Mouse (Mus musculus): ENCODE data around the gene S100z.

Gene S100z

GRCm38 (mm10) chr13:95478671-95479413, at the start of gene S100z:
Gene S100z (minus strand): TSS chr13:95478721.
- no peak for DNase-seq

GRCm38 (mm10) chr13:95524674-95525491, 46.4 kb upstream of the S100z start, which contains the start of gene F2rl1:
Gene F2rl1 (minus strand): TSS chr13:95525227.
- DNase-seq: peak; percentile 11

GRCm38 (mm10) chr13:95524424-95524673, 45.8 kb upstream of the S100z start:
- no peak for DNase-seq

- DNase-seq: peak; percentile 4
Measured at GRCm38 (mm10) chr13:95523659-95524423, 45.3 kb upstream of the S100z start.

GRCm38 (mm10) chr13:95522176-95522575, 43.7 kb upstream of the S100z start:
- no peak for DNase-seq

GRCm38 (mm10) chr13:95521029-95521428, 42.5 kb upstream of the S100z start:
- DNase-seq: no peak

- DNase-seq: no peak
Measured at GRCm38 (mm10) chr13:95514756-95515155, 36.2 kb upstream of the S100z start.

- DNase-seq: no peak
Measured at GRCm38 (mm10) chr13:95510054-95510453, 31.5 kb upstream of the S100z start.

- no peak for DNase-seq
Measured at GRCm38 (mm10) chr13:95503279-95503917, 24.9 kb upstream of the S100z start.

GRCm38 (mm10) chr13:95496601-95497000, 18.1 kb upstream of the S100z start:
- DNase-seq: no peak

GRCm38 (mm10) chr13:95494812-95495211, 16.3 kb upstream of the S100z start:
- DNase-seq: no peak

- no peak for DNase-seq
Measured at GRCm38 (mm10) chr13:95493296-95493695, 14.8 kb upstream of the S100z start.

GRCm38 (mm10) chr13:95491327-95491726, 12.8 kb upstream of the S100z start:
- DNase-seq: no peak

- no peak for DNase-seq
Measured at GRCm38 (mm10) chr13:95484664-95485063, 6.1 kb upstream of the S100z start.

GRCm38 (mm10) chr13:95481428-95481827, 2.9 kb upstream of the S100z start:
- DNase-seq: peak; percentile 19

GRCm38 (mm10) chr13:95477173-95477572, 1.3 kb downstream of the S100z start:
- no peak for DNase-seq

- DNase-seq: no peak
Measured at GRCm38 (mm10) chr13:95475124-95475523, 3.4 kb downstream of the S100z start.

GRCm38 (mm10) chr13:95474294-95474693, 4.2 kb downstream of the S100z start:
- DNase-seq: no peak

GRCm38 (mm10) chr13:95470970-95471369, 7.6 kb downstream of the S100z start:
- no peak for DNase-seq

- DNase-seq: no peak
Measured at GRCm38 (mm10) chr13:95451529-95451928, 27.0 kb downstream of the S100z start.

GRCm38 (mm10) chr13:95450636-95451210, 27.8 kb downstream of the S100z start:
- DNase-seq: no peak

GRCm38 (mm10) chr13:95449730-95450129, 28.8 kb downstream of the S100z start:
- DNase-seq: no peak

- DNase-seq: no peak
Measured at GRCm38 (mm10) chr13:95444824-95445223, 33.7 kb downstream of the S100z start, which contains the start of gene Crhbp. Gene Crhbp (minus strand): TSS chr13:95444924.
